Mouse (Mus musculus) liver, embryonic 16.5 days (tissue): ENCODE measurements around the gene Chst8. TPM values are rescaled to one million over a fixed set of nuclear protein-coding genes. Genes with fewer than 3 reads are reported as not detected.

Experiments
- ATAC-seq: fragments of 200-750 bp; cut with Nextera tagmentation; 2 replicates; pipeline ENCODE4 v1.8.0; 2017; ENCODE audit warnings: low read depth, mild to moderate bottlenecking, moderate number of reproducible peaks, moderate library complexity
- H3K27ac ChIP-seq: fragments of 300-500 bp; sonication (generic); 2 replicates; pipeline ENCODE4 v1.5.1; 2014; ENCODE audit warnings: mild to moderate bottlenecking, low read length
- H3K27me3 ChIP-seq: fragments of 300-500 bp; sonication (generic); 2 replicates; pipeline ENCODE4 v1.6.1; 2014; ENCODE audit warnings: low read depth, low read length, mixed read lengths; ENCODE audit not compliant: control insufficient read depth, insufficient read depth
- H3K36me3 ChIP-seq: fragments of 300-500 bp; sonication (generic); 2 replicates; pipeline ENCODE4 v1.6.1; 2014; ENCODE audit warnings: mild to moderate bottlenecking; ENCODE audit not compliant: control insufficient read depth, insufficient read depth
- H3K4me1 ChIP-seq: fragments of 300-500 bp; sonication (generic); 2 replicates; pipeline ENCODE4 v1.6.1; 2014; ENCODE audit warnings: low read depth, low read length, mixed read lengths; ENCODE audit not compliant: control insufficient read depth
- H3K4me2 ChIP-seq: fragments of 300-500 bp; sonication (generic); 2 replicates; pipeline ENCODE4 v1.6.1; 2014; ENCODE audit warnings: low read depth, low read length, mixed read lengths
- H3K4me3 ChIP-seq: fragments of 300-500 bp; sonication (generic); 2 replicates; pipeline ENCODE4 v1.5.1; 2014; ENCODE audit warnings: low read depth, mild to moderate bottlenecking, low read length
- H3K9ac ChIP-seq: fragments of 300-500 bp; sonication (generic); 2 replicates; pipeline ENCODE4 v1.6.1; 2014; ENCODE audit warnings: low read depth, low read length
- H3K9me3 ChIP-seq: fragments of 300-500 bp; sonication (generic); replicated peaks from 2 replicates; pipeline ENCODE4 v1.6.1; 2016; ENCODE audit warnings: low read length; ENCODE audit not compliant: control insufficient read depth
- WGBS: fragments of 180-500 bp; shearing (Covaris S2); extraction: QIAGEN DNeasy Blood & Tissue Kit; methylation state at CpG from one replicate; pipeline ENCODE4 v1.1.7; 2014; ENCODE audit not compliant: insufficient replicate concordance; 5-methylcytosine and 5-hydroxymethylcytosine counted together
- polyA plus RNA-seq: library from polyadenylated mRNA; unstranded; fragments of >200 nt; fragmentation: Nextera tagmentation; extraction: Ambion mirVana; gene quantifications from 2 replicates; pipeline ENCODE4 v1.2.1, GENCODE M21; 2015

The Chst8 gene
- polyA plus RNA-seq, 1 experiment from 2014 or later: 0.33 TPM

- Histone ChIP-seq H3K27ac (no peak overlapping the region), H3K9me3 (no peaks in the 10 kb centered on the region), H3K27me3 (no peaks in the 10 kb centered on the region), H3K4me2 (no peak overlapping the region), H3K4me3 (no peak overlapping the region), H3K9ac (no peak overlapping the region), H3K36me3 (no peaks in the 10 kb centered on the region), H3K4me1 (no peaks in the 10 kb centered on the region)
- 73% methylated on average over 4 of the region's 4 CpGs for WGBS
- no peak for ATAC-seq
Observed at GRCm38 (mm10) chr7:34838231-34838630, 25.7 kb upstream of the Chst8 start.

GRCm38 (mm10) chr7:34826255-34826909 is 13.9 kb upstream of the Chst8 start:
- H3K9ac ChIP-seq: no peak overlapping the region
- 31% methylated on average over 3 of the region's 3 CpGs for WGBS
- no peaks in the 10 kb centered on the region for H3K27me3 ChIP-seq
- no peaks in the 10 kb centered on the region for H3K4me1 ChIP-seq
- no peak overlapping the region for H3K27ac ChIP-seq
- no peak for ATAC-seq
- no peaks in the 10 kb centered on the region for H3K9me3 ChIP-seq
- H3K4me2 ChIP-seq: no peak overlapping the region
- H3K4me3 ChIP-seq: no peak overlapping the region
- no peaks in the 10 kb centered on the region for H3K36me3 ChIP-seq

- no peaks in the 10 kb centered on the region for H3K9me3 ChIP-seq
- H3K36me3 ChIP-seq: no peaks in the 10 kb centered on the region
- WGBS: 56% methylated on average over 9 of the region's 9 CpGs
- no peaks in the 10 kb centered on the region for H3K4me1 ChIP-seq
- H3K27me3 ChIP-seq: no peaks in the 10 kb centered on the region
- ATAC-seq: no peak
- no peak overlapping the region for H3K4me2 ChIP-seq
- H3K4me3 ChIP-seq: no peak overlapping the region
- no peak overlapping the region for H3K9ac ChIP-seq
- no peak overlapping the region for H3K27ac ChIP-seq
Observed at GRCm38 (mm10) chr7:34821587-34821986, 9.1 kb upstream of the Chst8 start.

- no peaks in the 10 kb centered on the region for H3K27me3 ChIP-seq
- no peak overlapping the region for H3K27ac ChIP-seq
- H3K4me1 ChIP-seq: no peaks in the 10 kb centered on the region
- no peak overlapping the region for H3K4me2 ChIP-seq
- H3K36me3 ChIP-seq: no peaks in the 10 kb centered on the region
- no peaks in the 10 kb centered on the region for H3K9me3 ChIP-seq
- no peak overlapping the region for H3K9ac ChIP-seq
- no peak for ATAC-seq
- H3K4me3 ChIP-seq: no peak overlapping the region
- WGBS: 48% methylated on average over 6 of the region's 6 CpGs
Observed at GRCm38 (mm10) chr7:34820554-34820953, 8.0 kb upstream of the Chst8 start.

- ATAC-seq: no peak
- Histone ChIP-seq H3K36me3 (no peaks in the 10 kb centered on the region), H3K4me2 (no peak overlapping the region), H3K27ac (no peak overlapping the region), H3K4me1 (no peaks in the 10 kb centered on the region), H3K9me3 (no peaks in the 10 kb centered on the region), H3K27me3 (no peaks in the 10 kb centered on the region), H3K9ac (no peak overlapping the region), H3K4me3 (no peak overlapping the region)
- WGBS: 74% methylated on average over 18 of the region's 18 CpGs
Observed at GRCm38 (mm10) chr7:34819796-34820195, 7.3 kb upstream of the Chst8 start.

GRCm38 (mm10) chr7:34818660-34819059 is 6.1 kb upstream of the Chst8 start:
- Histone ChIP-seq H3K27me3 (peaks cover 5% of the 10 kb centered on the region), H3K4me3 (no peak overlapping the region), H3K4me1 (no peaks in the 10 kb centered on the region), H3K27ac (no peak overlapping the region), H3K4me2 (no peak overlapping the region), H3K9me3 (no peaks in the 10 kb centered on the region), H3K36me3 (no peaks in the 10 kb centered on the region), H3K9ac (no peak overlapping the region)
- ATAC-seq: no peak
- WGBS: 67% methylated on average over 5 of the region's 5 CpGs

GRCm38 (mm10) chr7:34816981-34817380 is 4.5 kb upstream of the Chst8 start:
- Histone ChIP-seq H3K27ac (no peak overlapping the region), H3K9ac (no peak overlapping the region), H3K36me3 (no peaks in the 10 kb centered on the region), H3K9me3 (no peaks in the 10 kb centered on the region), H3K4me2 (no peak overlapping the region), H3K4me1 (no peaks in the 10 kb centered on the region; the same call in none of the 2 replicates), H3K4me3 (no peak overlapping the region), H3K27me3 (peaks cover 22% of the 10 kb centered on the region)
- WGBS: 53% methylated on average over 7 of the region's 7 CpGs
- ATAC-seq: no peak

- H3K9me3 ChIP-seq: no peaks in the 10 kb centered on the region
- H3K4me3 ChIP-seq: no peak overlapping the region
- no peak overlapping the region for H3K9ac ChIP-seq
- H3K4me2 ChIP-seq: no peak overlapping the region
- 62% methylated on average over 3 of the region's 3 CpGs for WGBS
- no peak for ATAC-seq
- H3K36me3 ChIP-seq: no peaks in the 10 kb centered on the region
- H3K27me3 ChIP-seq: peaks cover 40% of the 10 kb centered on the region
- no peaks in the 10 kb centered on the region; the same call in none of the 2 replicates for H3K4me1 ChIP-seq
- no peak overlapping the region for H3K27ac ChIP-seq
Observed at GRCm38 (mm10) chr7:34814801-34815200, 2.3 kb upstream of the Chst8 start.

- H3K4me1 ChIP-seq: no peaks in the 10 kb centered on the region; the same call in none of the 2 replicates
- peak overlapping the region; percentile 57 for H3K4me3 ChIP-seq
- peaks cover 41% of the 10 kb centered on the region for H3K27me3 ChIP-seq
- H3K9me3 ChIP-seq: no peaks in the 10 kb centered on the region
- no peak overlapping the region for H3K9ac ChIP-seq
- 2% methylated on average over 66 of the region's 66 CpGs for WGBS
- H3K27ac ChIP-seq: no peak overlapping the region
- peak overlapping the region; percentile 63 for H3K4me2 ChIP-seq
- no peaks in the 10 kb centered on the region for H3K36me3 ChIP-seq
- no peak for ATAC-seq
Observed at GRCm38 (mm10) chr7:34811531-34812526, 682 bp downstream of the Chst8 start.
